Mouse (Mus musculus): ENCODE data around the gene Trex2.

Gene Trex2

GRCm38 (mm10) chrX:73435252-73435651 is at the start of gene Trex2:
TSS of gene Trex2 (minus strand) at chrX:73435344.
- DNase-seq (ENCODE audit: low read depth, low spot score): no peak

GRCm38 (mm10) chrX:73484870-73485269 is 49.7 kb upstream of the Trex2 start:
- no peak for DNase-seq (ENCODE audit: low read depth, low spot score)

- DNase-seq (ENCODE audit: low read depth, low spot score): no peak
These were observed 48.9 kb upstream of the Trex2 start for GRCm38 (mm10) chrX:73484076-73484475.

- DNase-seq (ENCODE audit: low read depth, low spot score): no peak
These were observed 48.3 kb upstream of the Trex2 start, which contains the start of gene Bgn for GRCm38 (mm10) chrX:73483484-73483810. TSS of gene Bgn (plus strand) at chrX:73483602.

- no peak for DNase-seq (ENCODE audit: low read depth, low spot score)
These were observed 47.7 kb upstream of the Trex2 start for GRCm38 (mm10) chrX:73482643-73483483.

GRCm38 (mm10) chrX:73480334-73480733 is 45.2 kb upstream of the Trex2 start:
- DNase-seq (ENCODE audit: low read depth, low spot score): no peak

GRCm38 (mm10) chrX:73479656-73480055 is 44.5 kb upstream of the Trex2 start:
- DNase-seq (ENCODE audit: low read depth, low spot score): no peak

GRCm38 (mm10) chrX:73477500-73477899 is 42.4 kb upstream of the Trex2 start:
- DNase-seq (ENCODE audit: low read depth, low spot score): no peak

- peak; percentile 5 for DNase-seq (ENCODE audit: low read depth, low spot score)
These were observed 41.5 kb upstream of the Trex2 start for GRCm38 (mm10) chrX:73476621-73477020.

- DNase-seq (ENCODE audit: low read depth, low spot score): no peak
These were observed 40.6 kb upstream of the Trex2 start for GRCm38 (mm10) chrX:73475658-73476256.

GRCm38 (mm10) chrX:73474340-73475165 is 39.4 kb upstream of the Trex2 start:
- no peak for DNase-seq (ENCODE audit: low read depth, low spot score)

GRCm38 (mm10) chrX:73471764-73472163 is 36.6 kb upstream of the Trex2 start:
- no peak for DNase-seq (ENCODE audit: low read depth, low spot score)

- DNase-seq (ENCODE audit: low read depth, low spot score): no peak
These were observed 33.6 kb upstream of the Trex2 start for GRCm38 (mm10) chrX:73468752-73469151.

GRCm38 (mm10) chrX:73468330-73468729 is 33.2 kb upstream of the Trex2 start:
- DNase-seq (ENCODE audit: low read depth, low spot score): no peak

- DNase-seq (ENCODE audit: low read depth, low spot score): no peak
These were observed 32.5 kb upstream of the Trex2 start for GRCm38 (mm10) chrX:73467446-73468241.

- DNase-seq (ENCODE audit: low read depth, low spot score): no peak
These were observed 30.5 kb upstream of the Trex2 start for GRCm38 (mm10) chrX:73465483-73466186.

GRCm38 (mm10) chrX:73460792-73461191 is 25.6 kb upstream of the Trex2 start:
- no peak for DNase-seq (ENCODE audit: low read depth, low spot score)

GRCm38 (mm10) chrX:73458877-73459392 is 23.8 kb upstream of the Trex2 start, which contains the start of gene Haus7:
TSS of gene Haus7 (minus strand) at chrX:73459044.
- peak; percentile 97 for DNase-seq (ENCODE audit: low read depth, low spot score)

GRCm38 (mm10) chrX:73451949-73452348 is 16.8 kb upstream of the Trex2 start:
- DNase-seq (ENCODE audit: low read depth, low spot score): peak; percentile 55

- DNase-seq (ENCODE audit: low read depth, low spot score): no peak
These were observed 6.3 kb upstream of the Trex2 start for GRCm38 (mm10) chrX:73441428-73441827.

All from R1 (cell line).